Mouse (Mus musculus): ENCODE results near the gene Enkur. TPM values are rescaled to one million over a fixed set of nuclear protein-coding genes. Genes with fewer than 3 reads are reported as not detected.

Gene Enkur
- total and polyA plus RNA-seq, 2 experiments, result not detected

DNA sequence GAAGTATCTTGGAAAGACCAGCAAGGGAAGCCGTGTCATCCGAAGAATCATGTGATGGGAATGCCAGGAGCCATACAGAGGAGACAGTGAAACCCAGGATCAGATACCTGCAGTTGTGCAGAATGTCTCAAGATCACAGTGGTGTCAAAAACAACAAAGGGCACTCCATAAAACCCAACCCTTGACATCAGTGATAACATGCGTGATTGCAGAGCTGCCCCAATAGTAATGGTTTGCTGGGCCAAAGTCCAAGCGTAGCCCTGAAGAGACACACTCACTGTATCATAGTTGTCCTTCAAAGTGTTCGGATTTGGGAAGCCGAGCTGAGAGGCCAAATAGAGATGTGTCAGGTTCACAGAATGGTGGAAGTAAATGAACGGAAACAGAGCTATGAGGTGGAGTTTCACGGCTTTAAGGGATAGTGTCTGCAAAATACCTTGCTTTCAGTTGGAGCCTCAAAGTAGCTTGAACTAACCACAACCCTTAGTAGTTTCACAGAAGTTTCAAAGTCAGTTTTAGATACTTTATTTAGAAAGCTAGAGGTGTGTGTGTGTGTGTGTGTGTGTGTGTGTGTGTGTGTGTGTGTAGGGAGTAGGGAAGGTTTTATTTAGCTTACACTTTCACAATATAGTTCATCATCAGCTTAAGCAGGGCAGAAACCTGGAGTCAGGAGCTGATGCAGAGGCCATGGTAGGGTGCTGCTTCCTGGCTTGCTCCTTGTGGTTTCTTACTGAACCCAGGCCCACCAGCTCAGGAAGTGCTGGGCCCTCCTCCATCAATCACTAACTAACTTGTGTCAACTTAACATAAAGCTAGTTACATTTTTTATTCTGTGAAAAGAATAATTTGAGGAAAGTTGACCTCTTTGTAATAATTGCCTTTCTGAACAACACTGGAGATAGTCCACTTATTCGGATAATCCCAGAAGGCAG, 17.6 kb upstream of the Enkur start:
- WGBS, result 77% methylated on average over 9 of the region's 9 CpGs
- Histone ChIP-seq H3K4me1 (ENCODE audit: control insufficient read depth, insufficient read depth, low read length) (no peaks in the 10 kb centered on the region), H3K9ac (ENCODE audit: low read depth, low read length) (no peak overlapping the region), H3K79me2 (ENCODE audit: control insufficient read depth, insufficient read depth, low read length) (no peaks in the 10 kb centered on the region), H3K36me3 (ENCODE audit: control insufficient read depth, insufficient read depth, low read length) (no peaks in the 10 kb centered on the region), H3K27ac (replicated peaks; ENCODE audit: insufficient read depth, low read depth, low read length) (no peak overlapping the region), H3K4me3 (ENCODE audit: insufficient read depth, low read depth, low read length) (no peak overlapping the region), H3K27me3 (ENCODE audit: control insufficient read depth, insufficient read depth, low read length) (no peaks in the 10 kb centered on the region)
- TF ChIP-seq POLR2A (IDR thresholded peaks at IDR 0.05; ENCODE audit: extremely low read depth, insufficient read depth, low read length), result no peak
- TF ChIP-seq CTCF (IDR thresholded peaks at IDR 0.05; ENCODE audit: low read depth, low read length), result no peak
- DNase-seq (ENCODE audit: extremely low read depth, low read depth, low spot score), result no peak

DNA sequence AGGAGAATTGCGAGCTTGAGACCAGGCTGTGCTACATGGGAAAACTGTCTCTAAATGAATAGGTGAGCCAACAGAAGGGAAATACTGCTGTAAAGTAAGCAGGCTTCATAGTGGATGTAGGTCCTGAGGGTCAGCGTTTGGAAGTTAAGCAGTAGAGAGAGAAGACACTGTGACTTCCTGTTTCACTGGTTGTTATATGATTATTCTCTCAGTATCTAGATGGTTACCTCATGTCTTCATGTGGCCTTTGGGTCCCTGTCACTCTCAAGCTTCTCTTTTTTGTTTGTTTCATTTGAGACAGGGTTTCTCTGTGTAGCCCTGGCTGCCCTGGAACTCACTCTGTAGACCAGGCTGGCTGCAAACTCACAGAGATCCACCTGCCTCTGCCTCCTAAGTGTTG, 10.1 kb upstream of the Enkur start:
- TF ChIP-seq POLR2A (IDR thresholded peaks at IDR 0.05; ENCODE audit: extremely low read depth, insufficient read depth, low read length), result no peak
- TF ChIP-seq CTCF (IDR thresholded peaks at IDR 0.05; ENCODE audit: low read depth, low read length), result no peak
- WGBS, result 89% methylated on average over 2 of the region's 2 CpGs

DNA sequence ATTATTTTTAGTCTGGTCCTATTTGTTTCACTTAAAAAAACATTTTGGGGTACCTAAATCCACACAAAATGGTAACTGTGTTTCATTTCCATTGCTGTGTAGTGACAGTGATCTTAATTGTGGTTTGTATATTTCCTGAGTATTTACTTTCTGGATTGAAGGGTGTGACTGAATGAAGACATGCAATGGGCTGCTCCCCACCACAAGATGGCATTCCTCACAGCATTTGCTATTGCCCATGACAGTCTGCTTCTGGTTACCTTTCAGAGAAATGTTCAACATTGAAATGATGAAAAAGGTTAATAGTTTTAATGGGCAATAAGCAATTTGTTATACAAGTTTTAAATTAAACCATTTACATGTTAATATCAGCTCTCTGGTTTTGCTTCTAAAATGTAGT, 9.2 kb upstream of the Enkur start:
- no peak for TF ChIP-seq POLR2A (IDR thresholded peaks at IDR 0.05; ENCODE audit: extremely low read depth, insufficient read depth, low read length)
- TF ChIP-seq CTCF (IDR thresholded peaks at IDR 0.05; ENCODE audit: low read depth, low read length), result peak; percentile 45
- H3K79me2 ChIP-seq (ENCODE audit: control insufficient read depth, insufficient read depth, low read length), result no peaks in the 10 kb centered on the region

More for the DNA sequence above, 10.1 kb upstream of the Enkur start:
- H3K4me1 ChIP-seq (ENCODE audit: control insufficient read depth, insufficient read depth, low read length), result no peaks in the 10 kb centered on the region
- H3K79me2 ChIP-seq (ENCODE audit: control insufficient read depth, insufficient read depth, low read length), result no peaks in the 10 kb centered on the region
- DNase-seq (ENCODE audit: extremely low read depth, low read depth, low spot score), result no peak
- H3K36me3 ChIP-seq (ENCODE audit: control insufficient read depth, insufficient read depth, low read length), result no peaks in the 10 kb centered on the region
- H3K4me3 ChIP-seq (ENCODE audit: insufficient read depth, low read depth, low read length), result no peak overlapping the region
- no peak overlapping the region for H3K27ac ChIP-seq (replicated peaks; ENCODE audit: insufficient read depth, low read depth, low read length)
- no peak overlapping the region for H3K9ac ChIP-seq (ENCODE audit: low read depth, low read length)
- H3K27me3 ChIP-seq (ENCODE audit: control insufficient read depth, insufficient read depth, low read length), result no peaks in the 10 kb centered on the region

DNA sequence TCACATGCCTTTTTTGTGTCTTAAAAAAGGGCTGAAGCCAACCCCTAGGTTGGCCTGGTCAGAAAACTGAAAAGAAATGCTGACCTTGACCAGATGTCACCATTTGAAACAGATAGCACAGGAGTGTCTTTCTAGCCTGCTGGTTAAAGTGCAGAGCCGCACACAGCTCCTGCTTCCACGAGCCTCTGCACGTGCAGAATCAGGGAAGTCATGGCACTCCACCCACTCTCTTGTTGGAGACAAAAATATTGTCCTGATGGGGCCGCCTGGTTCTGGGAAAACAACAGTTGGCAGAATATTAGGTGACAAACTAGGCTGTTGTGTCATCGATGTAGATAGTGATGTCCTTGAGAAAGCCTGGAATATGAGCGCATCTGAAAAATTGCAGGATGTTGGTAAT, 6.2 kb upstream of the Enkur start:
- peak; percentile 6 for DNase-seq (ENCODE audit: extremely low read depth, low read depth, low spot score)
- TF ChIP-seq CTCF (IDR thresholded peaks at IDR 0.05; ENCODE audit: low read depth, low read length) (no peak), POLR2A (IDR thresholded peaks at IDR 0.05; ENCODE audit: extremely low read depth, insufficient read depth, low read length) (no peak)

More for the DNA sequence above, 9.2 kb upstream of the Enkur start:
- Histone ChIP-seq H3K27me3 (ENCODE audit: control insufficient read depth, insufficient read depth, low read length) (no peaks in the 10 kb centered on the region), H3K36me3 (ENCODE audit: control insufficient read depth, insufficient read depth, low read length) (no peaks in the 10 kb centered on the region), H3K9ac (ENCODE audit: low read depth, low read length) (no peak overlapping the region), H3K27ac (replicated peaks; ENCODE audit: insufficient read depth, low read depth, low read length) (no peak overlapping the region), H3K4me1 (ENCODE audit: control insufficient read depth, insufficient read depth, low read length) (no peaks in the 10 kb centered on the region), H3K4me3 (ENCODE audit: insufficient read depth, low read depth, low read length) (no peak overlapping the region)
- DNase-seq (ENCODE audit: extremely low read depth, low read depth, low spot score), result peak; percentile 7

DNA sequence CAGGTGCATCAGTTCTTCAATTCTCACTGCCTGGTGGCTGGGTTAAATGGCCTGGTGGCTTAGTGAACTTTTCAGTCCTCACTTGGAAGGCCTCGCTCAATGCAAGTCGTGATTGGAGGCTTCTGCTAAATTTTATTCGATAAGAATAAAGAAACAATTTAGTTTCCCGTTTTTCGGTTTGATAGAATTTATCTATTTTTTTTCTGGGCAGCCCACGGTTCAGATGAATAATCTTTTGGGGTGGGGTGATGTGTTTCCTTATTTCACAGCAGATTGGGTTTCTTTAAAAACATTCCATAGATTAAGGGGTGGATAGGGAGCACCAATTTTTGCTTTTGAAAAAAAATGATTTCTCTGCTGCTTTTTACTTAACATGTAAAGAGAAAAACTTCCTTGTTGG, 1.1 kb upstream of the Enkur start:
- Histone ChIP-seq H3K27me3 (ENCODE audit: control insufficient read depth, insufficient read depth, low read length) (no peaks in the 10 kb centered on the region), H3K27ac (replicated peaks; ENCODE audit: insufficient read depth, low read depth, low read length) (no peak overlapping the region), H3K4me3 (ENCODE audit: insufficient read depth, low read depth, low read length) (no peak overlapping the region), H3K4me1 (ENCODE audit: control insufficient read depth, insufficient read depth, low read length) (peaks cover 4% of the 10 kb centered on the region), H3K79me2 (ENCODE audit: control insufficient read depth, insufficient read depth, low read length) (no peaks in the 10 kb centered on the region), H3K9ac (ENCODE audit: low read depth, low read length) (peak overlapping the region; percentile 69), H3K36me3 (ENCODE audit: control insufficient read depth, insufficient read depth, low read length) (no peaks in the 10 kb centered on the region)
- no peak for DNase-seq (ENCODE audit: extremely low read depth, low read depth, low spot score)
- no peak for TF ChIP-seq CTCF (IDR thresholded peaks at IDR 0.05; ENCODE audit: low read depth, low read length)
- no peak for TF ChIP-seq POLR2A (IDR thresholded peaks at IDR 0.05; ENCODE audit: extremely low read depth, insufficient read depth, low read length)
- 50% methylated on average over 6 of the region's 6 CpGs for WGBS

More for the DNA sequence above, 6.2 kb upstream of the Enkur start:
- no peaks in the 10 kb centered on the region for H3K79me2 ChIP-seq (ENCODE audit: control insufficient read depth, insufficient read depth, low read length)
- H3K36me3 ChIP-seq (ENCODE audit: control insufficient read depth, insufficient read depth, low read length), result no peaks in the 10 kb centered on the region
- H3K4me1 ChIP-seq (ENCODE audit: control insufficient read depth, insufficient read depth, low read length), result no peaks in the 10 kb centered on the region
- H3K9ac ChIP-seq (ENCODE audit: low read depth, low read length), result no peak overlapping the region
- no peak overlapping the region for H3K27ac ChIP-seq (replicated peaks; ENCODE audit: insufficient read depth, low read depth, low read length)
- no peaks in the 10 kb centered on the region for H3K27me3 ChIP-seq (ENCODE audit: control insufficient read depth, insufficient read depth, low read length)
- WGBS, result 57% methylated on average over 6 of the region's 6 CpGs
- no peak overlapping the region for H3K4me3 ChIP-seq (ENCODE audit: insufficient read depth, low read depth, low read length)

DNA sequence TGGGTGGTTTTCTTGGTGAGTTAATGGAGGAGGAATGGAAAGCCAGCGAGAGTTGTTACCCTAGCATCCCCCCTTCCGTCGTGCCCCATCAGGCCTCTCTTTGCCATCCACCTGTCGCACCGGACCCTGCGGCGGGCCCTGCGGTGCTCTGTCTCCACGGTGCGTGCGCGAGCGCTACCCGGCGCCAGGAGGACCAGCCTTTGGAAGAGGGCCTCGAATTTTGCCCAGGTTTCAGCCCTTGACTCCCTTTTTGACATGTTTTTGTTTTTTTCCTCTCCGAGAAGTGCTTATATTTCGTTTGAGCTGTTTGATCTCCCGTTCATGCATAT, 630 bp upstream of the Enkur start:
- H3K4me1 ChIP-seq (ENCODE audit: control insufficient read depth, insufficient read depth, low read length), result peaks cover 4% of the 10 kb centered on the region
- WGBS, result under 1% methylated on average over 19 of the region's 19 CpGs
- TF ChIP-seq POLR2A (IDR thresholded peaks at IDR 0.05; ENCODE audit: extremely low read depth, insufficient read depth, low read length), result no peak
- no peak for TF ChIP-seq CTCF (IDR thresholded peaks at IDR 0.05; ENCODE audit: low read depth, low read length)
- H3K27ac ChIP-seq (replicated peaks; ENCODE audit: insufficient read depth, low read depth, low read length), result peak overlapping the region; percentile 20
- no peak for DNase-seq (ENCODE audit: extremely low read depth, low read depth, low spot score)
- H3K27me3 ChIP-seq (ENCODE audit: control insufficient read depth, insufficient read depth, low read length), result no peaks in the 10 kb centered on the region
- H3K9ac ChIP-seq (ENCODE audit: low read depth, low read length), result peak overlapping the region; percentile 69
- no peaks in the 10 kb centered on the region for H3K79me2 ChIP-seq (ENCODE audit: control insufficient read depth, insufficient read depth, low read length)
- peak overlapping the region; percentile 78 for H3K4me3 ChIP-seq (ENCODE audit: insufficient read depth, low read depth, low read length)
- no peaks in the 10 kb centered on the region for H3K36me3 ChIP-seq (ENCODE audit: control insufficient read depth, insufficient read depth, low read length)

All from liver, adult 2 months (tissue).